Mouse (Mus musculus) embryonic stem cell, embryonic (primary cell): ENCODE data around the gene Alox5.

Experiments
- CTCF ChIA-PET, 4 experiments: fragments of 300-600 bp in 2 of 4; fragments of 350-600 bp in 2 of 4; sonication (Branson Sonifier 250); formaldehyde crosslinking; loops; one replicate each; lab custom pipeline; 2022; ENCODE audit warnings: inconsistent platforms in 2 of 4; lab: Charles Lee
- POLR2A ChIA-PET, 4 experiments: fragments of 300-600 bp in 2 of 4; fragments of 350-600 bp in 2 of 4; sonication (Branson Sonifier 250); formaldehyde crosslinking; loops; one replicate each; lab custom pipeline; 2022; ENCODE audit warnings: antibody characterized with exemption in 4 of 4, inconsistent platforms in 1 of 4; lab: Charles Lee

Alox5 gene

DNA sequence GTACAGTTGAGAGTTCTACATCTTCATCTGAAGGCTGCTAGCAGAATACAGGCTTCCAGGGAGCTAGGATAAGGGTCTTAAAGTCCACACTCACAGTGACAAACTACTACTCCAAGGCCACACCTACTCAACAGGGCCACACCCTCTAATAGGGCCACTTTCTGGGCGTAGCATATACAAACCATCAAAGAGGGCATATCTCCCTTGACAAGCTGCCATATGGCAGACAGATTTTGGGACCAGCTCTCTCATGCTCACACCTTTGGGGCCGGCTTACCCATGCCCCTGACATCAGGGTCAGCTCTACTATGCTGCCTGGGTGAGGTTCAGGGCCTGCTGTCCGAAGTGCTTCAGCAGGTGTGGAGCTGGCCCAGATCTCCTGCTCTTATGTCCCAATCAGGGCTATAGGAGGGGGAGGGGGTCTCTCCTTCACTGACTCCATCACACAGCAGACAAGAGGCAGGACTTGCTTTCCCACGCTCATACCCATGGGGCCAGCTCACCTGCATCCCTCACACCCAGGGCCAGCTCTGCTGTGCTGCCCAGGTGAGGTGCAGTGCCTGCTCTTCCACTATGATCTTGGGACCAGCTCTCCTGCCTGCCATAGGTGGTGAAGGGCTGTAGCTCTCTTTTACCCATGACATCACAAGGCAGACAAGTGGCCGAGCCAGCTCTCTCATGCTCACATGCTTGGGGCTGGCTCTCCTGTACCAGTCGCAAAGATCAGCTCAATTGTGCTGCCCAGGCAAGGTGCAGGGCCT lies 90.6 kb downstream of the Alox5 start:
- ChIA-PET POLR2A (interaction anchor here in 2 of 4 experiments (0.7 to 1.2 kb wide), 2 partner anchors 13 to 14 kb away, joined by 3 read pairs; no protein-coding TSS in a partner anchor), CTCF (interaction anchor here in 1 of 4 experiments (0.6 kb wide), 1 partner anchor 464 kb away, joined by 3 read pairs; no protein-coding TSS in a partner anchor)

DNA sequence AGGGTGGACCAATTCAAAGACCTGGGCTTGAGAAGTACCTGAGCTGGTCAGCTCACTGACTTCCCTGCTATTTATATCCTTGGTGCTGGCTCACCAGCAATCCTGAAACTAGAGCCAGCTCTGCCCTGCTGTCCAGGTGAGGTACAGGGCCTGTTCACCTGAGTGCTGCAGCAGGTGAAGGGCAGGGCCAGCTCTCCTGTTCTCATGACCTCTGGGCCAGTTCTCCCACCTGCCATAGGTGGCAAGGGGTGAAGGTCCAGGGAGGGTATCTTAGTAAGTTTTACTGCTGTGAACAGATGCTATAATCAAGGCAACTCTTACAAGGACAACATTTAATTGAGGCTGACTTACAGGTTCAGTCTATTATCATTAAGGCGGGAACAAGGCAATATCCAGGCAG lies 91.2 kb downstream of the Alox5 start:
- ChIA-PET CTCF (no interaction called here), POLR2A (interaction anchor here in 1 of 4 experiments (1.2 kb wide), 1 partner anchor 12 kb away, joined by 3 read pairs; no protein-coding TSS in a partner anchor)

DNA sequence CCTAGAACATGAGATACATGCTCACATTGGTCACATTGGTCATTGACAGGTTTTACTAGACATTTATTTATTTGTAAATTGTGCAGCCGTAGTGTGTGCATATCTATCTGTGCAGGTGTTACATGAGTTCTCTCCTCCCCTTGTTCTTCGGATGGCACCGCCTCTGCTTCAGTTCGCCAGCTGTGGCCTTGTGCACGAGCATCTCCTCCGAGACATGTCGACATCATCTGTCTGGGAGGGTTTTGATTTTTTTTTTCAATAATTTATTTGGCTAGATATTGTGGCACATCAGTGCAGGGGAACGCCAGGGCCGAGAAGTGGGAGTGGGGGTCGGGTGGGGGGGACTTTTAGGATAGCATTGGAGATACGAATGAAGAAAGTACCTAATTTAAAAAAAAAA lies 93.0 kb downstream of the Alox5 start:
- POLR2A ChIA-PET = no interaction called here
- CTCF ChIA-PET = no interaction called here

DNA sequence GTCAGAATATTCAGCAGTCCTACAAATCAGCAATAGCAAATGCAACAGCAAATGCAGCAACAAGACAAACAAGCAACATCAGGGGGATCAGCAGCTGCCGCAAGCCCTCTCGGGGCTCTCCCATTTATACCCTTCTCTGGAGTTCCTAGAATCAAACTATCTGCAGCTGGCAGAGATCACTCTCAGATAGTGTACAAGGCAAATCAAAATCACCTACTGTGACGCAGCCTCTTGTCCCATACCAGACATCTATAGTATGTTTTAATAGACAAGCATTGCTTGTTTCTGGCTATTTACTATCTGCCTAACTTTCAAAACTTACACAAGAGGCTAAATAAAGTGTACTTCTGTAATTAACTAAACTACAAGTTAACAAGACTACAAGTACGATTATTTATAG lies 99.0 kb downstream of the Alox5 start:
- CTCF ChIA-PET = no interaction called here

DNA sequence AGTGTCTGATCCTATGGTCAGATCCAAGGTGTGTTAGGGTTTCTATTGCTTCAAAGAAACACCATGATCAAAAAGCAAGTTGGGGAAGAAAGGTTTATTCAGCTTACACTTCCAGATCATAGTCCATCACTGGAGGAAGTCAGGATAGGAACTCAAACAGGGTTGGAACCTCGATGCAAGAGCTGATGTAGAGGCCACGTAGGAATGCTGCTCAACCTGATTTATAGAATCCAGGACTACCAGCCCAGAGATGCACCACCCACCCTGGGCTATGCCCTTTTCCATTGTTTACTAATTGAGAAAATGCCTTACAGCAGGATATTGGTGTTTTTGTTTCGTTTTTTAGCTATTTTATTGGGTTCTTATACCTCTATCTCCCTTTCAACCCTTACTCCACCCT lies 99.5 kb downstream of the Alox5 start:
- POLR2A ChIA-PET = no interaction called here
- CTCF ChIA-PET = no interaction called here

More for the DNA sequence above, 99.0 kb downstream of the Alox5 start:
- POLR2A ChIA-PET = no interaction called here
